Mouse (Mus musculus): Measurements from ENCODE around the gene Fancg.

The Fancg gene

GRCm38 (mm10) chr4:43032501-43032900 lies 22.2 kb upstream of the Fancg start:
- no peak for DNase-seq

GRCm38 (mm10) chr4:43031237-43031995 lies 21.1 kb upstream of the Fancg start, which contains the start of gene Stoml2:
TSS of gene Stoml2 (minus strand) at chr4:43031710.
- peak; percentile 86 for DNase-seq

- peak; percentile 54 for DNase-seq
These were observed 20.5 kb upstream of the Fancg start for GRCm38 (mm10) chr4:43030780-43031230.

- DNase-seq: no peak
These were observed 20.0 kb upstream of the Fancg start for GRCm38 (mm10) chr4:43030352-43030751.

GRCm38 (mm10) chr4:43029749-43030148 lies 19.4 kb upstream of the Fancg start:
- DNase-seq: no peak

GRCm38 (mm10) chr4:43029121-43029520 lies 18.8 kb upstream of the Fancg start:
- DNase-seq: no peak

- peak; percentile 98 for DNase-seq
These were observed 15.0 kb upstream of the Fancg start, which contains the start of gene Pigo for GRCm38 (mm10) chr4:43025084-43025960. TSS of gene Pigo (minus strand) at chr4:43025819.

- DNase-seq: no peak
These were observed 14.4 kb upstream of the Fancg start for GRCm38 (mm10) chr4:43024673-43025072.

- DNase-seq: no peak
These were observed 11.0 kb upstream of the Fancg start for GRCm38 (mm10) chr4:43021341-43021740.

GRCm38 (mm10) chr4:43020876-43021275 lies 10.6 kb upstream of the Fancg start:
- DNase-seq: no peak

GRCm38 (mm10) chr4:43019641-43020465 lies 9.5 kb upstream of the Fancg start:
- DNase-seq: no peak

GRCm38 (mm10) chr4:43019176-43019575 lies 8.9 kb upstream of the Fancg start:
- no peak for DNase-seq

- no peak for DNase-seq
These were observed 7.8 kb upstream of the Fancg start for GRCm38 (mm10) chr4:43018156-43018555.

- no peak for DNase-seq
These were observed 1.8 kb upstream of the Fancg start for GRCm38 (mm10) chr4:43012091-43012490.

GRCm38 (mm10) chr4:43005765-43006164 lies 4.5 kb downstream of the Fancg start:
- no peak for DNase-seq

GRCm38 (mm10) chr4:43004951-43005350 lies 5.4 kb downstream of the Fancg start:
- DNase-seq: no peak

GRCm38 (mm10) chr4:43002756-43003439 lies 7.4 kb downstream of the Fancg start:
- DNase-seq: no peak

GRCm38 (mm10) chr4:43001272-43001671 lies 9.0 kb downstream of the Fancg start:
- no peak for DNase-seq

- DNase-seq: peak; percentile 98
These were observed 9.9 kb downstream of the Fancg start, which contains the start of gene Vcp for GRCm38 (mm10) chr4:43000141-43000986. TSS of gene Vcp (minus strand) at chr4:43000507.

GRCm38 (mm10) chr4:42999451-43000140 lies 10.7 kb downstream of the Fancg start:
- DNase-seq: peak; percentile 64
